ENCODE assay signal across 8 mouse cellular contexts in the genomic region with DNA sequence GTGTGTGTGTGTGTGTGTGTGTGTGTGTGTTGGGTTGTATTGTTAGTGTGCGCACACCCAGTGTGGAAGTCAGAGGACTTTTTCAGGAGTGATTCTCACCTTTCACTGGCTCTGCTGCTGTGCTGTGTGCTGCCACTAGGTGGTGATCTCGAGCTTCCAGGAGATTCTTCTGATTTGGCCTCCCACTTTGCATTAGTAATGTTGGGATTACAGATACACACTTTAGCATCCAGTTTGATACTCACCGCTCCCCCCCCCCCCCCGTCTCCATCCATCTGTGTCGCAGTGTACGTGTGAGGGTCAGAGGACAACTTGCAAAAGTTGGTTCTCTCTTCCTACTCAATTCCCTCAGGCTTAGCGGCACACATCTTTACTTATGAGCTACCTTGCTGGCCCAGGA. TPM values are rescaled to one million over a fixed set of nuclear protein-coding genes. Genes with fewer than 3 reads are reported as not detected.
DNase-seq lines count a peak whose midpoint lies in the region.

No protein-coding gene starts in this region.

- DNase-seq in adrenal gland, adult (ENCODE audit: inconsistent age in 2 of 2, low spot score in 1 of 2) = peak; percentile 69 to 93
- no peak for DNase-seq in adrenal gland, adult 8-10 months
- DNase-seq in 3T3-L1 (ENCODE audit: low read depth, low spot score) = peak; percentile 71
- peak; percentile 77 for DNase-seq in adrenal gland, postnatal 25 days
- peak; percentile 51 for DNase-seq in forelimb bud, embryonic 11.5 days (ENCODE audit: low read depth, low spot score)
- peak; percentile 85 to 86 for DNase-seq in kidney, postnatal 4 days
- DNase-seq in lung, postnatal 4 days = peak; percentile 60 to 83
- DNase-seq in right cerebral cortex, postnatal 4 days = peak; percentile 80

RNA-seq across cellular contexts. Expression of a gene that starts 6.4 kb away (rescaled TPM):
- under 1 TPM in 1 of 4 experiments, not detected in 3; 0.43 TPM for total RNA-seq in adrenal gland, adult 8-10 months (2022)
- 0.55 TPM in 1 of 2 replicates, not detected in the other for total RNA-seq in adrenal gland, postnatal 25 days (2021)

RNA-seq across cellular contexts. Expression of a gene that starts 19.6 kb away (rescaled TPM):
- total RNA-seq in adrenal gland, adult 8-10 months (2022) = 10 to 100 TPM; 16.5 to 23.4 (median 21.9) TPM
- total RNA-seq in adrenal gland, postnatal 25 days (2021) = 26.5 and 34.5 TPM in 2 replicates

RNA-seq across cellular contexts. Expression of a gene that starts 32.2 kb away (rescaled TPM):
- 10 to 100 TPM; 50.3 to 63.5 (median 55.3) TPM for total RNA-seq in adrenal gland, adult 8-10 months (2022)
- 37.2 TPM in 2 replicates for total RNA-seq in adrenal gland, postnatal 25 days (2021)

RNA-seq across cellular contexts. Expression of a gene that starts 48.8 kb away (rescaled TPM):
- under 1 TPM in 2 of 4 experiments, not detected in 2; 0.28 to 0.35 TPM for total RNA-seq in adrenal gland, adult 8-10 months (2022)
- total RNA-seq in adrenal gland, postnatal 25 days (2021) = 0.55 and 1.6 TPM in 2 replicates

RNA-seq across cellular contexts. Expression of a gene that starts 52.7 kb away (rescaled TPM):
- 100 to 1,000 TPM in 1 of 4 experiments, 10 to 100 TPM in 3; 72.1 to 116 (median 88.9) TPM for total RNA-seq in adrenal gland, adult 8-10 months (2022)
- total RNA-seq in adrenal gland, postnatal 25 days (2021) = 62.3 and 66.9 TPM in 2 replicates
